Mouse (Mus musculus) liver, postnatal 0 days (tissue): Measurements from ENCODE around the gene Nat10. TPM values are rescaled to one million over a fixed set of nuclear protein-coding genes. Genes with fewer than 3 reads are reported as not detected.

Experiments used
- ATAC-seq: fragments of 200-750 bp; cut with Nextera tagmentation; 2 replicates; pipeline ENCODE4 v1.8.0; 2017; ENCODE audit warnings: mild to moderate bottlenecking, moderate library complexity
- DNase-seq: peaks from one replicate; pipeline ENCODE4 v3.0.0-alpha.2; 2016
- H3K27ac ChIP-seq: fragments of 300-500 bp; sonication (generic); 2 replicates; pipeline ENCODE4 v1.5.1; 2014; ENCODE audit warnings: antibody characterized with exemption, moderate library complexity, mild to moderate bottlenecking, low read depth
- H3K27me3 ChIP-seq: fragments of 300-500 bp; sonication (generic); 2 replicates; pipeline ENCODE4 v1.6.1; 2014; ENCODE audit warnings: low read length, control low read depth, mixed read lengths; ENCODE audit not compliant: insufficient read depth
- H3K36me3 ChIP-seq: fragments of 300-500 bp; sonication (generic); replicated peaks from 2 replicates; pipeline ENCODE4 v1.6.1; 2014; ENCODE audit warnings: mild to moderate bottlenecking, control low read depth, low read length, moderate library complexity, mixed read lengths; ENCODE audit not compliant: insufficient read depth
- H3K4me1 ChIP-seq: fragments of 300-500 bp; sonication (generic); 2 replicates; pipeline ENCODE4 v1.6.1; 2014; ENCODE audit warnings: antibody characterized with exemption, mild to moderate bottlenecking, control low read depth; ENCODE audit not compliant: insufficient read depth
- H3K4me2 ChIP-seq: fragments of 300-500 bp; sonication (generic); 2 replicates; pipeline ENCODE4 v1.6.1; 2014; ENCODE audit warnings: low read depth, mild to moderate bottlenecking, low read length, moderate library complexity, mixed read lengths
- H3K4me3 ChIP-seq: fragments of 300-500 bp; sonication (generic); 2 replicates; pipeline ENCODE4 v1.5.1; 2014; ENCODE audit warnings: low read depth, low read length
- H3K9ac ChIP-seq: fragments of 300-500 bp; sonication (generic); replicated peaks from 2 replicates; pipeline ENCODE4 v1.6.1; 2014; ENCODE audit warnings: mild to moderate bottlenecking, moderate library complexity
- H3K9me3 ChIP-seq: fragments of 300-500 bp; sonication (generic); 2 replicates; pipeline ENCODE4 v1.6.1; 2016; ENCODE audit warnings: mild to moderate bottlenecking, control low read depth, low read length, mixed read lengths
- CTCF ChIP-seq: sonication (generic); IDR thresholded peaks from 2 replicates; pipeline ENCODE4 v1.5.1; 2016; ENCODE audit warnings: antibody characterized with exemption, low read depth
- EP300 ChIP-seq: IDR thresholded peaks from 2 replicates; pipeline ENCODE4 v1.6.1; 2016; ENCODE audit warnings: antibody characterized with exemption, low read depth, mild to moderate bottlenecking
- WGBS: fragments of 180-500 bp; shearing (Covaris S2); extraction: QIAGEN DNeasy Blood & Tissue Kit; methylation state at CpG from one replicate; pipeline ENCODE4 v1.1.7; 2014; ENCODE audit not compliant: insufficient replicate concordance; 5-methylcytosine and 5-hydroxymethylcytosine counted together
- polyA plus RNA-seq: library from polyadenylated mRNA; unstranded; fragments of >200 nt; fragmentation: Nextera tagmentation; extraction: Ambion mirVana; gene quantifications from 2 replicates; pipeline ENCODE4 v1.2.1, GENCODE M21; 2015

Gene Nat10
- polyA plus RNA-seq, 1 experiment from 2014 or later: 5.7 TPM

- peaks cover 43% of the 10 kb centered on the region for H3K36me3 ChIP-seq
- ATAC-seq (no peak), DNase-seq (no peak)
- TF ChIP-seq CTCF: no peak
- TF ChIP-seq EP300: no peak
- no peaks in the 10 kb centered on the region for H3K27me3 ChIP-seq
- H3K4me2 ChIP-seq: no peak overlapping the region
- WGBS: 87% methylated on average over 3 of the region's 3 CpGs
- no peaks in the 10 kb centered on the region for H3K4me1 ChIP-seq
- no peaks in the 10 kb centered on the region for H3K9me3 ChIP-seq
- no peak overlapping the region for H3K4me3 ChIP-seq
- no peak overlapping the region for H3K27ac ChIP-seq
- H3K9ac ChIP-seq: no peak overlapping the region
Measured at GRCm38 (mm10) chr2:103749091-103749490, 12.0 kb downstream of the Nat10 start.

GRCm38 (mm10) chr2:103747891-103748290, 13.2 kb downstream of the Nat10 start:
- H3K27ac ChIP-seq: no peak overlapping the region
- H3K4me3 ChIP-seq: no peak overlapping the region
- DNase-seq: no peak
- H3K27me3 ChIP-seq: no peaks in the 10 kb centered on the region
- WGBS: 83% methylated on average over 9 of the region's 9 CpGs
- no peak for ATAC-seq
- no peak overlapping the region for H3K9ac ChIP-seq
- H3K9me3 ChIP-seq: no peaks in the 10 kb centered on the region
- H3K4me2 ChIP-seq: no peak overlapping the region
- H3K4me1 ChIP-seq: no peaks in the 10 kb centered on the region
- peaks cover 38% of the 10 kb centered on the region for H3K36me3 ChIP-seq
- TF ChIP-seq EP300: no peak
- no peak for TF ChIP-seq CTCF

- TF ChIP-seq EP300: no peak
- TF ChIP-seq CTCF: no peak
- Histone ChIP-seq H3K27ac (no peak overlapping the region), H3K36me3 (peaks cover 35% of the 10 kb centered on the region), H3K4me1 (no peaks in the 10 kb centered on the region), H3K27me3 (no peaks in the 10 kb centered on the region), H3K9me3 (no peaks in the 10 kb centered on the region), H3K4me2 (no peak overlapping the region), H3K4me3 (no peak overlapping the region), H3K9ac (no peak overlapping the region)
- WGBS: 82% methylated on average over 2 of the region's 2 CpGs
- ATAC-seq (no peak), DNase-seq (no peak)
Measured at GRCm38 (mm10) chr2:103746761-103747160, 14.3 kb downstream of the Nat10 start.

GRCm38 (mm10) chr2:103746096-103746495, 15.0 kb downstream of the Nat10 start:
- H3K9me3 ChIP-seq: no peaks in the 10 kb centered on the region
- ATAC-seq: no peak
- H3K4me1 ChIP-seq: no peaks in the 10 kb centered on the region
- DNase-seq: no peak
- no peaks in the 10 kb centered on the region for H3K27me3 ChIP-seq
- TF ChIP-seq CTCF (no peak), EP300 (no peak)
- peaks cover 29% of the 10 kb centered on the region for H3K36me3 ChIP-seq
- H3K27ac ChIP-seq: no peak overlapping the region
- 83% methylated on average over 2 of the region's 2 CpGs for WGBS
- no peak overlapping the region for H3K9ac ChIP-seq
- no peak overlapping the region for H3K4me3 ChIP-seq
- no peak overlapping the region for H3K4me2 ChIP-seq

- WGBS: 79% methylated on average over 5 of the region's 5 CpGs
- ATAC-seq (no peak), DNase-seq (no peak)
- no peak for TF ChIP-seq EP300
- no peak for TF ChIP-seq CTCF
- Histone ChIP-seq H3K27me3 (no peaks in the 10 kb centered on the region), H3K9me3 (no peaks in the 10 kb centered on the region), H3K4me2 (no peak overlapping the region), H3K4me3 (no peak overlapping the region), H3K36me3 (peaks cover 35% of the 10 kb centered on the region), H3K27ac (no peak overlapping the region), H3K9ac (no peak overlapping the region), H3K4me1 (no peaks in the 10 kb centered on the region)
Measured at GRCm38 (mm10) chr2:103745481-103745880, 15.6 kb downstream of the Nat10 start.

- DNase-seq (peak; percentile 70), ATAC-seq (no peak)
- H3K27ac ChIP-seq: no peak overlapping the region
- H3K9me3 ChIP-seq: no peaks in the 10 kb centered on the region
- H3K4me1 ChIP-seq: no peaks in the 10 kb centered on the region
- WGBS: 76% methylated on average over 7 of the region's 7 CpGs
- no peak overlapping the region for H3K4me3 ChIP-seq
- H3K9ac ChIP-seq: no peak overlapping the region
- no peak overlapping the region for H3K4me2 ChIP-seq
- TF ChIP-seq CTCF (peak; percentile 88), EP300 (no peak)
- peaks cover 35% of the 10 kb centered on the region for H3K36me3 ChIP-seq
- H3K27me3 ChIP-seq: no peaks in the 10 kb centered on the region
Measured at GRCm38 (mm10) chr2:103743988-103744387, 17.1 kb downstream of the Nat10 start.

- no peak overlapping the region for H3K9ac ChIP-seq
- no peaks in the 10 kb centered on the region for H3K27me3 ChIP-seq
- H3K4me3 ChIP-seq: no peak overlapping the region
- no peaks in the 10 kb centered on the region for H3K4me1 ChIP-seq
- peaks cover 35% of the 10 kb centered on the region for H3K36me3 ChIP-seq
- TF ChIP-seq CTCF (no peak), EP300 (no peak)
- 86% methylated on average over 2 of the region's 2 CpGs for WGBS
- H3K27ac ChIP-seq: no peak overlapping the region
- no peak overlapping the region for H3K4me2 ChIP-seq
- H3K9me3 ChIP-seq: no peaks in the 10 kb centered on the region
- DNase-seq: no peak
- no peak for ATAC-seq
Measured at GRCm38 (mm10) chr2:103743536-103743935, 17.5 kb downstream of the Nat10 start.
